Mouse (Mus musculus) liver, embryonic 16.5 days (tissue): ENCODE results near the gene Zdhhc14. TPM values are rescaled to one million over a fixed set of nuclear protein-coding genes. Genes with fewer than 3 reads are reported as not detected.
A peak's percentile ranks its signal among the peaks of the same experiment; 100 is the strongest.

ENCODE experiments used
- ATAC-seq: fragments of 200-750 bp; cut with Nextera tagmentation; 2 replicates; pipeline ENCODE4 v1.8.0; 2017; ENCODE audit warnings: low read depth, mild to moderate bottlenecking, moderate number of reproducible peaks, moderate library complexity
- H3K27ac ChIP-seq: fragments of 300-500 bp; sonication (generic); 2 replicates; pipeline ENCODE4 v1.5.1; 2014; ENCODE audit warnings: mild to moderate bottlenecking, low read length
- H3K27me3 ChIP-seq: fragments of 300-500 bp; sonication (generic); 2 replicates; pipeline ENCODE4 v1.6.1; 2014; ENCODE audit warnings: low read depth, low read length, mixed read lengths; ENCODE audit not compliant: control insufficient read depth, insufficient read depth
- H3K36me3 ChIP-seq: fragments of 300-500 bp; sonication (generic); 2 replicates; pipeline ENCODE4 v1.6.1; 2014; ENCODE audit warnings: mild to moderate bottlenecking; ENCODE audit not compliant: control insufficient read depth, insufficient read depth
- H3K4me1 ChIP-seq: fragments of 300-500 bp; sonication (generic); 2 replicates; pipeline ENCODE4 v1.6.1; 2014; ENCODE audit warnings: low read depth, low read length, mixed read lengths; ENCODE audit not compliant: control insufficient read depth
- H3K4me2 ChIP-seq: fragments of 300-500 bp; sonication (generic); 2 replicates; pipeline ENCODE4 v1.6.1; 2014; ENCODE audit warnings: low read depth, low read length, mixed read lengths
- H3K4me3 ChIP-seq: fragments of 300-500 bp; sonication (generic); 2 replicates; pipeline ENCODE4 v1.5.1; 2014; ENCODE audit warnings: low read depth, mild to moderate bottlenecking, low read length
- H3K9ac ChIP-seq: fragments of 300-500 bp; sonication (generic); 2 replicates; pipeline ENCODE4 v1.6.1; 2014; ENCODE audit warnings: low read depth, low read length
- H3K9me3 ChIP-seq: fragments of 300-500 bp; sonication (generic); replicated peaks from 2 replicates; pipeline ENCODE4 v1.6.1; 2016; ENCODE audit warnings: low read length; ENCODE audit not compliant: control insufficient read depth
- WGBS: fragments of 180-500 bp; shearing (Covaris S2); extraction: QIAGEN DNeasy Blood & Tissue Kit; methylation state at CpG from one replicate; pipeline ENCODE4 v1.1.7; 2014; ENCODE audit not compliant: insufficient replicate concordance; 5-methylcytosine and 5-hydroxymethylcytosine counted together
- polyA plus RNA-seq: library from polyadenylated mRNA; unstranded; fragments of >200 nt; fragmentation: Nextera tagmentation; extraction: Ambion mirVana; gene quantifications from 2 replicates; pipeline ENCODE4 v1.2.1, GENCODE M21; 2015

Gene Zdhhc14
- polyA plus RNA-seq, 1 experiment from 2014 or later = 3.0 TPM

GRCm38 (mm10) chr17:5475960-5476725 lies 16.2 kb upstream of the Zdhhc14 start:
- ATAC-seq = no peak
- 0 out of 2 replicates have a peak overlapping the region, but pooled peaks have one; percentile 3 for H3K4me2 ChIP-seq

GRCm38 (mm10) chr17:5483456-5483855 lies 8.9 kb upstream of the Zdhhc14 start:
- H3K4me1 ChIP-seq = peaks cover 9% of the 10 kb centered on the region
- ATAC-seq = no peak
- no peaks in the 10 kb centered on the region for H3K27me3 ChIP-seq
- no peak overlapping the region for H3K27ac ChIP-seq
- H3K4me2 ChIP-seq = no peak overlapping the region
- no peak overlapping the region for H3K9ac ChIP-seq
- H3K36me3 ChIP-seq = no peaks in the 10 kb centered on the region
- H3K4me3 ChIP-seq = no peak overlapping the region
- no peaks in the 10 kb centered on the region for H3K9me3 ChIP-seq
- 69% methylated on average over 4 of the region's 4 CpGs for WGBS

More at GRCm38 (mm10) chr17:5475960-5476725, 16.2 kb upstream of the Zdhhc14 start:
- 36% methylated on average over 14 of the region's 14 CpGs for WGBS
- no peak overlapping the region for H3K27ac ChIP-seq
- no peaks in the 10 kb centered on the region for H3K27me3 ChIP-seq
- no peak overlapping the region for H3K9ac ChIP-seq
- H3K4me3 ChIP-seq = no peak overlapping the region
- no peaks in the 10 kb centered on the region; the same call in 1 of the 2 replicates for H3K4me1 ChIP-seq
- H3K36me3 ChIP-seq = no peaks in the 10 kb centered on the region
- H3K9me3 ChIP-seq = no peaks in the 10 kb centered on the region

GRCm38 (mm10) chr17:5484663-5485062 lies 7.7 kb upstream of the Zdhhc14 start:
- ATAC-seq = peak; percentile 99
- no peak overlapping the region for H3K4me2 ChIP-seq
- 53% methylated on average over 1 of the region's 1 CpGs for WGBS

GRCm38 (mm10) chr17:5488156-5488555 lies 4.2 kb upstream of the Zdhhc14 start:
- Histone ChIP-seq H3K36me3 (no peaks in the 10 kb centered on the region), H3K4me3 (no peak overlapping the region), H3K4me1 (peaks cover 19% of the 10 kb centered on the region), H3K9ac (no peak overlapping the region), H3K9me3 (no peaks in the 10 kb centered on the region), H3K4me2 (no peak overlapping the region), H3K27me3 (no peaks in the 10 kb centered on the region), H3K27ac (no peak overlapping the region)
- ATAC-seq = no peak
- WGBS = 48% methylated on average over 9 of the region's 9 CpGs

More at GRCm38 (mm10) chr17:5484663-5485062, 7.7 kb upstream of the Zdhhc14 start:
- H3K4me1 ChIP-seq = peaks cover 9% of the 10 kb centered on the region
- H3K27ac ChIP-seq = peak overlapping the region; percentile 69
- H3K4me3 ChIP-seq = no peak overlapping the region
- no peaks in the 10 kb centered on the region for H3K36me3 ChIP-seq
- no peaks in the 10 kb centered on the region for H3K27me3 ChIP-seq
- H3K9me3 ChIP-seq = no peaks in the 10 kb centered on the region
- no peak overlapping the region for H3K9ac ChIP-seq

- no peak for ATAC-seq
- Histone ChIP-seq H3K4me2 (peak overlapping the region; percentile 83; the same call in 1 of the 2 replicates), H3K27ac (no peak overlapping the region), H3K36me3 (no peaks in the 10 kb centered on the region), H3K4me1 (peaks cover 18% of the 10 kb centered on the region), H3K27me3 (no peaks in the 10 kb centered on the region), H3K4me3 (no peak overlapping the region), H3K9ac (no peak overlapping the region), H3K9me3 (no peaks in the 10 kb centered on the region)
- WGBS = 66% methylated on average over 3 of the region's 3 CpGs
Measured at GRCm38 (mm10) chr17:5490351-5490750, 2.0 kb upstream of the Zdhhc14 start.

GRCm38 (mm10) chr17:5491031-5491800 lies 1.1 kb upstream of the Zdhhc14 start:
- H3K36me3 ChIP-seq = no peaks in the 10 kb centered on the region
- peak; percentile 72 for ATAC-seq
- no peaks in the 10 kb centered on the region for H3K9me3 ChIP-seq
- peak overlapping the region; percentile 96 for H3K9ac ChIP-seq
- peak overlapping the region; percentile 99 for H3K27ac ChIP-seq
- H3K4me2 ChIP-seq = peak overlapping the region; percentile 83
- H3K4me3 ChIP-seq = peak overlapping the region; percentile 82
- peaks cover 17% of the 10 kb centered on the region for H3K4me1 ChIP-seq
- WGBS = under 1% methylated on average over 29 of the region's 29 CpGs
- H3K27me3 ChIP-seq = no peaks in the 10 kb centered on the region

GRCm38 (mm10) chr17:5492746-5493160 lies 396 bp downstream of the Zdhhc14 start:
- peak overlapping the region; percentile 96 for H3K9ac ChIP-seq
- 0% methylated on average over 48 of the region's 48 CpGs for WGBS
- H3K4me2 ChIP-seq = peak overlapping the region; percentile 83
- peak; percentile 58 for ATAC-seq
- H3K4me1 ChIP-seq = peaks cover 28% of the 10 kb centered on the region
- no peaks in the 10 kb centered on the region for H3K27me3 ChIP-seq
- H3K9me3 ChIP-seq = no peaks in the 10 kb centered on the region
- no peaks in the 10 kb centered on the region; the same call in 1 of the 2 replicates for H3K36me3 ChIP-seq
- peak overlapping the region; percentile 82 for H3K4me3 ChIP-seq
- peak overlapping the region; percentile 99 for H3K27ac ChIP-seq

- 2% methylated on average over 53 of the region's 53 CpGs for whole genome bisulfite sequencing
- peaks cover 33% of the 10 kb centered on the region for H3K4me1 ChIP-seq
- H3K36me3 ChIP-seq = no peaks in the 10 kb centered on the region; the same call in 1 of the 2 replicates
- H3K4me2 ChIP-seq = peak overlapping the region; percentile 83
- no peaks in the 10 kb centered on the region for H3K27me3 ChIP-seq
- H3K9me3 ChIP-seq = no peaks in the 10 kb centered on the region
- peak overlapping the region; percentile 82 for H3K4me3 ChIP-seq
- H3K9ac ChIP-seq = peak overlapping the region; percentile 96
- no peak for ATAC-seq
- H3K27ac ChIP-seq = peak overlapping the region; percentile 99
Measured at GRCm38 (mm10) chr17:5493161-5493771, 909 bp downstream of the Zdhhc14 start.
